Mouse (Mus musculus) T-helper 2 cell (primary cell): ENCODE data around the gene Plcb4.
"Not testable (repeated sequence)": the region's sequence is repeated elsewhere in the genome, so short reads cannot be mapped to it uniquely, and the experiment has no call there.

Experiments
- in situ Hi-C: fragments of 300-600 bp; cut with MboI, MseI; formaldehyde crosslinking; loops from one replicate; pipeline ENCODE4 v1.15.1; 2025; ENCODE audit warnings: high pct_unique_total_duplicates

The Plcb4 gene

DNA sequence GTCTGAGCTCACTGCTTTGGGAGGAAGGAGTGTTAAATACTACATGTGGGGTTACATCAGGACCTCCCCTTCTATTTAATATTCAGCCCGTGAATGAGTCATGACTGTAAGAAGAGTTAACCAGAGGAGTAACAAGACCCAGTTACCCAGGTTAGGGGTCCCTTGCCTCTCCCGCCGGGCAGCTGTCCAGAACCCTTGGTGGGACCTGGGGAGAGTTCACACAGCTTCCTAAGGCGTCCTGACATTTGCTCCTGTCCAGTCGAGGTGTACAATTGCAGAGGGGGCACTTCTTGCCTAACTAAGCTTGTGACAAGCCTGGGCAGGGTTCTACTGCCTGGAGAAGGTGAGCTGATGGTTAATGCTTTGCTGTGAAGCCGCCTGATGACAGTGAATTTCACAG, 54.1 kb downstream of the Plcb4 start:
- in situ Hi-C loops: no loop called here

DNA sequence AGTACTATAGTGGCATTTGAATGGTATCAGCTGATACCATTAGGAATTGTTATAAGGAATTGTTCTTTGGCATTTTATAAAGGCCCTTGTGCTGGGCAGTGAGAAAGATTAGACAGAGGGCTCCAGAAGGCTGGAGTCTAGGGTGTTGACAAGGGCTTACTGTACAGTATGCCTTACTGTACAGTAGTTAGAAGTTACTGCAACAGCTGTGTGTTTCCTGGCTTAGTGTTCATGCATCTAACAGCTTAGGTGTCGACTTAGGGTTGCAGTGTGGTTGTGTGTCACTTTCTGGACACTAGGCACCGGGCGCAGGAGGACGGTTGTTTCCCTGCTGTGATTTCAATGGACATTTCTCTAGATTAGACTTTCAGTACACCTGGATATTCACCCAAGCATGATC, 57.4 kb downstream of the Plcb4 start:
- in situ Hi-C loops: no loop called here

GRCm38 (mm10) chr2:135717232-135718134, 58.7 kb downstream of the Plcb4 start:
- in situ Hi-C loops: no loop called here

GRCm38 (mm10) chr2:135722109-135722508, 63.3 kb downstream of the Plcb4 start:
- in situ Hi-C loops: no loop called here

- in situ Hi-C loops: no loop called here
Observed at GRCm38 (mm10) chr2:135723387-135723786, 64.6 kb downstream of the Plcb4 start.

- in situ Hi-C loops: no loop called here
Observed at GRCm38 (mm10) chr2:135724489-135724888, 65.7 kb downstream of the Plcb4 start.

DNA sequence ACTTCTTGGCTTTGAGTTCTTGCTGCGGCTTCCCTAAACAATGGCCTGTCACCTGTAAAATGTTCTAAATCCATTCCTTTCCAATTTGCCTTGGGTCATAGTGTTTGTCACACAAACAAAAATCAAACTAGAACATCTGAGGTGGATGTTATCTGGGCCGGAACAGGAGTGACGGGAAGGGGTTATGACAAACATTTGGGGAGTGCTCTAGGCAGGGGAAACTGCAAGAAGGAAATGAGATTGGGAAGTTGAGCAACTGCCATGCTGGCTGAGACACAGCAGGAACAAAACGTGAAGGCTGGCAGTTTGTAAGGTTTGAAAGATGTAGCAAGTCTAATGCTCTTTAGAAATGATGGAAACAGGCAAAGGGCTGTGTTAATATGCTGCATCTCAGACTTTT, 66.6 kb downstream of the Plcb4 start:
- in situ Hi-C loops: no loop called here

DNA sequence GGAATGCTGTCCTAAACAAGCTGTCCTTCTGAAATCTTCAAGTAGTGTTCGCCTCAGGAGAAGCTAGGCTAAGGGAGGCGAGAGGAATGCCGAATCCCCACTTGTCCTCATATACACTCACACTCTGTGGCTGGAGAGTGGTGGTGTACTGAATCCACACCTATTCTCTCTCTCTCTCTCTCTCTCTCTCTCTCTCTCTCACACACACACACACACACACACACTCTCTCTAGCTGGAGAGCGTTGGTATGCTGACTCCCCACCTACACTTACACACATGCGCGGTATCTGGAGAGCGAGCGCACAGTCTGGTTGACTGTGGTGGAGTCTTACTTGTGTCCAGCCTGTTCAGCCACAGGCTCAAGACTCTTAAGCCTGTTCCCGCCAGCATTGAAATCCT, 68.3 kb downstream of the Plcb4 start:
- in situ Hi-C loops: no loop called here

GRCm38 (mm10) chr2:135727925-135728324, 69.1 kb downstream of the Plcb4 start:
- in situ Hi-C loops: no loop called here

GRCm38 (mm10) chr2:135731591-135731990, 72.8 kb downstream of the Plcb4 start:
- in situ Hi-C loops: no loop called here

DNA sequence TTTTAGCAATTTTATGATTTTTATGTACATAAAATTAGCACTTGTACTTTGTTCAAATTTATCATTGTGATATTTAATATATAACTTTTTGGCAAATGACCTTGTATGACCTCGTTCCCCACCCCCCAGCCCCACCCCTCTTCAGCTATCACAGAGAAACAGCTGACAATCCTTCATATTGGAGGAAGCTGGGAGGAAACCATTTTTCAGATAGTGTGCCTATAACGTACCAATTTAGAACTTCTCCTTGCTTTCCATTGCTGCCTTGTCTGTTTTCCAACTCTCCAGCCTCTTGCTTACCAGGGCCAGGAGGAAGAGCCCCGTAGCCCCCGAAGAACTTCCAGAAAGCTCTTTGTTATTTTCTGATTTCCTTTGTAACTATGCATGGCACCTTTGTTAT, 73.8 kb downstream of the Plcb4 start:
- in situ Hi-C loops: no loop called here

DNA sequence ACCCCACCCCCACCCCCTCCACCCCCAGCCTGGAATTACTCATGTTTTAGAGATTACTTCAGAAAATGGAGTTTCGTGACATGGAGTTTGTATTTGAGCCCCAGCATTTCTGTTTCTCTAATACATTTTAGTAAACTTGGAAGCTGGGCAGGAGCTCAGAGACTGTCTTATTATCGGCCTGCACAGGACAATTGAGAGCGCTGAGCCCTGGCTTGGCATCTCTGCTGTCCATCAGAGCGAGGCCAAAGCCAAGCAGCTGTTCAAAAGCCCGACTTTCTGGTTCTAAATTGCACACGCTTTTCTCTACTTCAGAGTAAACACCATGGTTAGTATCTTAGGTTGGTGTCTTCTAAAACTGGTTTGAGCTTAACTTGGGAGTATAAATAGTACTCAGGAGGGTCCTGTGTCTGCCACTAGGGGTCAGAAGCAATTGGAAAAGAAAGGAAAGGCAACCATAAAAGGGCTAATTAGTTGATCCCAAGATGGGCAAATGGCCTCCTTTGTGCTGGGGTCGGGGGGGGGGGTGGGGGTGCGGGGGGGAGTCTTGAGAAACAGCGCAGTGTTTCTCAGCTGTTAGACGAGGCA, 75.2 kb downstream of the Plcb4 start:
- in situ Hi-C loops: no loop called here

GRCm38 (mm10) chr2:135737506-135737905, 78.7 kb downstream of the Plcb4 start:
- in situ Hi-C loops: no loop called here

- in situ Hi-C loops: not testable (repeated sequence)
Observed at GRCm38 (mm10) chr2:135738022-135738780, 79.4 kb downstream of the Plcb4 start.

DNA sequence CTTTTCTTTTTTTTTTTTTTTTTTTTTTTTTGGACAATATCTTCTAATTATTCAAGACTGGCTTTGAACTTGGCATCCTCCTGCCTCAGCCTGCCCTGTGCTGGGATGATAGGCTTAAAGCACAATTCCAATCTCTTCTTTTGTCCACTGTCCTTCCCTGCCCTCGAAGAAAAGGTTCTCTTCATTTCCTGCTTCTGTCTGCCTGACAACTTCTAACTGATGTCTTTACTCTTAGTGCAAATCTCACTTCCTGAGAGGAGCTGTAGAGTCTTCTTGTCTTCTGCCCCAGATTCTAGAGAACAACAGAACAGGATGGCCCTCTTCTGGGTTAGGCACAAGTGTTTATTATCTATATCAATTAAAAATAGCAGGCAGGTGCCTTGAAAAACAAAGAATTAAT, 80.1 kb downstream of the Plcb4 start:
- in situ Hi-C loops: no loop called here

DNA sequence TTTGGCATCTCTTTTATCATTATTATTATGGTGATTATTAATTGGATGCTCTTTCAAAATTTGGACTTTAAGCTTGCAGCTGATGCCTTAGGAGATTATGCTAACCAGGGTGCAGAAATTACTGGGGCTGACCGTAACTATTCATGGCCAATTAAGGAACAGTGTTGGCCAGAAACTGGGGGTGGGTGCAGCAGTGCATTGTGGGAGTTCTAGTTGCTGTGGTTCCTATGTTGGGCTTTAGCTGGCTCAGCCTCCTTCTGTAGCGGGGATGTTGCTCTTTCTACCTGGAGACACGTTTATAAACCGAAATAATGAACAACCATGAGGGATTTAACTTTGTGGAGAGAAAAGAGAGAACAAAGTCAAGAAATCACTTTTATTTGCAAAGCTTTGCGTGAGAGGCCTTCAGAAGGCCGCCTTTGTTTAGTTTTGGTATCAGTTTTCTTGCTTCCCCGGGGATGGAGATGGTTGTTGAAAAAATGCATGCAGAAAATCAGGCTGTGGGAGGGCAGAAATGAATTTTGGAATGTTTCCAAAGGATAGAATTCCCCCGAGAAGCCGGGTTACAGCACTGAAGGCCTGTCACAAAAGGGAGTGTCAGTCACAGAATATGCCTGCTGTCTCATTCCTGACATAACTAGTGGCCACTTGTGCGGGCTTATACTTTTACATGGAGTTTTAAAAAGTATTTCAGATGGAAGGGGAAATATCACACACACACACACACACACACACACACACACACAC, 84.3 kb downstream of the Plcb4 start:
- in situ Hi-C loops: no loop called here

- in situ Hi-C loops: no loop called here
Observed at GRCm38 (mm10) chr2:135744711-135745110, 85.9 kb downstream of the Plcb4 start.

GRCm38 (mm10) chr2:135745126-135745525, 86.3 kb downstream of the Plcb4 start:
- in situ Hi-C loops: no loop called here

GRCm38 (mm10) chr2:135748441-135748840, 89.6 kb downstream of the Plcb4 start:
- in situ Hi-C loops: no loop called here

- in situ Hi-C loops: no loop called here
Observed at GRCm38 (mm10) chr2:135749606-135750005, 90.8 kb downstream of the Plcb4 start.

GRCm38 (mm10) chr2:135750748-135751147, 91.9 kb downstream of the Plcb4 start:
- in situ Hi-C loops: no loop called here

- in situ Hi-C loops: no loop called here
Observed at GRCm38 (mm10) chr2:135755792-135756191, 97.0 kb downstream of the Plcb4 start.
